Mouse (Mus musculus) spleen, adult 2 months (tissue): ENCODE data around the gene Ccdc34. TPM values are rescaled to one million over a fixed set of nuclear protein-coding genes. Genes with fewer than 3 reads are reported as not detected.

Source experiments
- DNase-seq, 2 experiments: peaks; one replicate each; pipeline versions ENCODE4 v3.0.0 to v3.0.0-alpha.2; 2012 to 2021; ENCODE audit warnings: low spot score in 2 of 2, low read depth in 1 of 2
- H3K27ac ChIP-seq: fragments of 200-500 bp; 2 replicates; pipeline ENCODE4 v1.5.1; 2012; ENCODE audit warnings: low read length, inconsistent platforms; ENCODE audit not compliant: insufficient read depth
- H3K27me3 ChIP-seq: fragments of 200-500 bp; 2 replicates; pipeline ENCODE4 v1.6.1; 2012; ENCODE audit warnings: mild to moderate bottlenecking, moderate library complexity, low read length, inconsistent platforms; ENCODE audit not compliant: control insufficient read depth, insufficient read depth
- H3K36me3 ChIP-seq: fragments of 200-500 bp; 2 replicates; pipeline ENCODE4 v1.6.1; 2012; ENCODE audit warnings: mild to moderate bottlenecking, low read length, inconsistent platforms; ENCODE audit not compliant: control insufficient read depth, insufficient read depth
- H3K4me1 ChIP-seq: fragments of 200-500 bp; 2 replicates; pipeline ENCODE4 v1.6.1; 2011; ENCODE audit warnings: inconsistent platforms; ENCODE audit not compliant: control insufficient read depth, insufficient read depth, insufficient read length
- H3K4me3 ChIP-seq: fragments of 200-500 bp; 2 replicates; pipeline ENCODE4 v1.5.1; 2011; ENCODE audit warnings: mild to moderate bottlenecking, inconsistent platforms; ENCODE audit not compliant: insufficient read depth, insufficient read length; ENCODE audit errors: extremely low read depth
- CTCF ChIP-seq: fragments of 200-500 bp; IDR thresholded peaks from 2 replicates; pipeline ENCODE4 v1.5.1; 2011; ENCODE audit warnings: mild to moderate bottlenecking, inconsistent platforms; ENCODE audit not compliant: insufficient read depth, insufficient read length, insufficient replicate concordance; ENCODE audit errors: extremely low read depth
- POLR2A ChIP-seq: fragments of 200-500 bp; IDR thresholded peaks from 2 replicates; pipeline ENCODE4 v1.6.1; 2011; ENCODE audit warnings: low read depth, low read length, inconsistent platforms
- WGBS: fragments of 180-500 bp; shearing (Covaris S2); methylation state at CpG from one replicate; pipeline ENCODE4 v1.1.7; 2018; 5-methylcytosine and 5-hydroxymethylcytosine counted together
- polyA plus RNA-seq: library from polyadenylated mRNA; depleted of rRNA; stranded (reverse); fragments of >200 nt; gene quantifications from 2 replicates; pipeline ENCODE4 v1.2.3, GENCODE M21; 2012; rRNA removed

Ccdc34 gene
- polyA plus RNA-seq, 1 experiment = 3.3 TPM

DNA sequence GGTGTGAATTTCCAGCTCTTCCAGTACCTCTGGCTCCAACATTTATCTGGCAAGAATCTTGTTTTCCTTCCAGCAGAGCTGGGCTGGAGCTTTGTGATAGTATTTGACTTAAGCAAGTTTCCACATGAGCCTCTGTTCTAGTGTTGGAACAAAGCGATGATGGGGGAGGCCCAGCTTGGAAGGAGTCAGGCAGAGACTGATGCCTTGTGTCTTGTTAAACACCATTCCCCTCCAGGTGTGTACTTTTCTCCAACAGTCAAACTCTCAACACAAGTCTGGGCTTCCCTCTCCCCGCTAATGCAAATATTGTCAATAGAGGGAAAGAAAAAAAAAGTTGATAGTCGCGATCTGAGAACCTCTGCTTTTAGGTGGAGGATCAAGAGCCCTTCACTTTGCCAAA is 196.7 kb downstream of the Ccdc34 start:
- Histone ChIP-seq H3K27me3 (no peaks in the 10 kb centered on the region), H3K27ac (no peak overlapping the region), H3K4me3 (no peak overlapping the region), H3K36me3 (no peaks in the 10 kb centered on the region), H3K4me1 (no peaks in the 10 kb centered on the region)
- WGBS = 90% methylated on average over 4 of the region's 4 CpGs
- TF ChIP-seq POLR2A (no peak), CTCF (no peak)
- no peak for DNase-seq

DNA sequence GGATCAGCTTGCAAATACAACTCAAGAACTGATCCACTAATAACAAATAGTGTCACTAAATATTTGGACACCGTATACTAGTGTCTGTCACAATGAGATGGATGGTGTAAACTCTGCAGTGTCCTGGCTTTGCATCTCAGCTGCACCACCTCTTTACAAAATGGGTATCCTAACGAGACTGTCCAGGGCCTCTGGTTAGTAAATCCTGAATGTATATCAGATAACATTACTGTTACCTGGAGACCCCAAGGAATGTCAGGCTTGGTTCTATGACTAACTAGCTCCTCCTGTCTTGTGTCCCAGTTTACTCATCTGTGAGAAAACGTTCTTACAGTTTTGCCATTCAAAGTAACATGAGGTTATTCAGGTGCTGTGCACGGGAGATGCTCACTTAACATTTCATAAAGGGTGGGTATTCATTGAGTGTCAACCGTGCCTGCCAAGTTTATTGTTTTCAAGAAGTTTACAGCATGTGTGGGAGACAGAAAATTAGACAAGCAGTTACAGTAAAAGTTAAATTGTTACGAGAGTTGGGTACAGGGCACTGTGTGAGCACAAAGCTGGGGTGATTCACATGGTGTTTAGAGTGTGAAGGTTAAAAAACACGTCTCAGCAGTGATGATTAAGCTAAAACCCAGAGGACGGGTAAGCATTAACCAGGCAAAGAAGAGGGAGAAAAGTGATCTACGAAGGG is 197.5 kb downstream of the Ccdc34 start:
- Histone ChIP-seq H3K4me3 (no peak overlapping the region), H3K4me1 (no peaks in the 10 kb centered on the region), H3K27me3 (no peaks in the 10 kb centered on the region), H3K36me3 (no peaks in the 10 kb centered on the region), H3K27ac (no peak overlapping the region)
- DNase-seq = no peak
- WGBS = 76% methylated on average over 9 of the region's 9 CpGs
- no peak for TF ChIP-seq CTCF
- TF ChIP-seq POLR2A = no peak

DNA sequence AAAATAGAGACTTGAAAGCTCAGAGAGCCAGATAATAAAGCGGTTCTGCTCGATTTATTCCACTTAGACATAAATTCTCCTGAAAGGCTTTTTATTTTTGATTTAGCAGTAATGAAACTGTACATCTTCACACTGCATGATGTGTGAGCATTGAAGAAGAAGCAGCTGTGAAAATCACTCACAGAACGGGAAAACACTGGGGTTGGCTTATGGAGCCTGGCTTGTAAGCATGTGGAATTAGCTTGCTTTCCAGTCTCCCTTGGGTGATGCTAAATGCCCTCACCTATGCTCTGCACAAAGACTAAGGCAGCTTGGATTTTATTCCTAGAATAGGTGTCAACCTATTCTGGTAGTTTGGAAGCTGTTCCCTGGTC is 198.1 kb downstream of the Ccdc34 start:
- Histone ChIP-seq H3K4me3 (no peak overlapping the region), H3K36me3 (no peaks in the 10 kb centered on the region), H3K27me3 (no peaks in the 10 kb centered on the region), H3K27ac (no peak overlapping the region), H3K4me1 (no peaks in the 10 kb centered on the region)
- TF ChIP-seq POLR2A (no peak), CTCF (no peak)
- 82% methylated on average over 3 of the region's 3 CpGs for WGBS
- DNase-seq = no peak

DNA sequence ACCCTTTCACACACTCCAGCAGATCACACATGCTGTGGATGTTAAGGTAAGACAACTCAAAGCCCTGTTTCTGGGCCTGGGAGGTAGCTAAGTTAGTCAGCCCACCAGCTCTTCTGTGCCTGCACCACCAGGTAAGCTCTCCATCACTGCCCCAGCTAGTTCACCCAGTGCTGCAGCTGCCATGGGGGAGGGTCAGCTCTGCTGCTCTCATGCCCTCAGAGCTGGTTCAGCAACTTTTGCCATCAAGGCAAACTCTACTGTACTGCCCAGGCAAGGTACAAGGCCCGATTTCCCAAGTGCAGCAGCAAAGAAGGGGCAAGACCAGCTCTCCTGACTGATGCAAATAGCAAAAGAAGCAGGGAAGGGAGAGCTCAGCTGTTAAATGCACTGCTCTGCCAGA is 202.9 kb downstream of the Ccdc34 start:
- WGBS = 95% methylated on average over 1 of the region's 1 CpGs
- H3K27ac ChIP-seq = no peak overlapping the region
- H3K4me1 ChIP-seq = no peaks in the 10 kb centered on the region
- no peaks in the 10 kb centered on the region for H3K36me3 ChIP-seq
- H3K4me3 ChIP-seq = no peak overlapping the region
- TF ChIP-seq POLR2A (no peak), CTCF (no peak)
- DNase-seq = no peak
- H3K27me3 ChIP-seq = no peaks in the 10 kb centered on the region

DNA sequence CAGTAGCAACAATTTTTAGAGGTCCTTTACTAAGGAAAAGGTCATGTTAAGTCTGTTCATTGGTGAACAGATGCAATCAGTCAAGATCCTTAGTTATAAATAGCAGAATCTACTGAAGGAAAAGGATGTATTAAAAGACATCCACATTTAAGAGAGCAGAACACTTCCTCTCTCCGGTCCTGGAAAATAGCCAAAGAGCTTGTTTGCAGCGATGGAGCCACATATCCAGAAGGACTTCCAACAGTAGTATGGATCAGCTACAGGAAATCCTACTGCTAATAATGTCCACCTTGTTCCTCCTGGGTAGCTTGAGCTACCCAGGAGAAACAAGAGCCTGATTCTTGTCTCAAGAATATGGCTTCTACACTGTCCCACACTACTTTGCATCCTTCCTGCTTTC is 205.2 kb downstream of the Ccdc34 start:
- Histone ChIP-seq H3K4me1 (no peaks in the 10 kb centered on the region), H3K27me3 (no peaks in the 10 kb centered on the region), H3K4me3 (no peak overlapping the region), H3K36me3 (no peaks in the 10 kb centered on the region), H3K27ac (no peak overlapping the region)
- WGBS = 68% methylated on average over 2 of the region's 2 CpGs
- TF ChIP-seq POLR2A (no peak), CTCF (no peak)
- no peak for DNase-seq

Other genes starting within 250 kb of the Ccdc34 start
- 2.9 and 3.3 TPM in 2 replicates for gene Lin7c, start 127.0 kb upstream of the Ccdc34 start, polyA plus RNA-seq
- gene Lgr4, start 100.2 kb upstream of the Ccdc34 start, polyA plus RNA-seq = 0.65 and 3.0 TPM in 2 replicates